Mouse (Mus musculus) embryo, embryonic 10.5 days (tissue): ENCODE measurements around the gene Tmem167b.
A peak's percentile ranks its signal among the peaks of the same experiment; 100 is the strongest.
"Not testable (repeated sequence)": the region's sequence is repeated elsewhere in the genome, so short reads cannot be mapped to it uniquely, and the experiment has no call there.

Source experiments
- DNase-seq: peaks from one replicate; pipeline ENCODE4 v3.0.0-alpha.2; 2015; ENCODE audit warnings: low spot score

The Tmem167b gene

DNA sequence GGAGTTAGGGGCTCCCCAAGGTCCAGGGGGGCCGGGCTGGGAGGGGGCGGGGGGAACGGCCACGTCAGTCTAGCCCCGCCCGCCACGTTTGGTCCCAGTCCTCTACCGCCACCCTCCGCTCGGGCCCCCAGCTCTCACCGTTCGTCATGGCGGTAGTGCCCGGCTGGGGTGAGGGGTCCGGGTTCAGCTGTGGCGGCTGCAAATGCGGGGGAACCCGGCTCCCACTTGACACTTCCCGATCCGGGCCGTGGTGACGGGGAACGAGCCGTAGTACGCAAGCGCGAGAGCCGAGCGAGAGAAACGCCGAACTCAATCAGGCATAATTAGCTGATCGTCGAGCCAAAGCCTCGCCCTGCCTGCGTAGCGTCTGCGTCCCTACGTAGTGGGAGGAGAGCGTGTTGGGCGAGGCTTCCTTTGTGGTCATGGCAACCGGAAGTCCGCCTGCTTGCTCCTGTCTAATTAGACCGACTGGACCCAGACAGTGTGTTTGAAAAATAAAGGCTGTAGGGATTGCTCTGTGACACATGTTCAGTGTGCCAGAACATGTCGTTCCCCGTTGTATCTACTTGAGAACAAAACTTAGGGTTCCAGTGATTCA is at the start of gene Tmem167b:
Tmem167b (minus strand) TSS at position 334 of the 598 bp plus-strand sequence.
- peak; percentile 100 for DNase-seq

GRCm38 (mm10) chr3:108608906-108609305 is 46.6 kb upstream of the Tmem167b start:
- DNase-seq, result no peak

- DNase-seq, result peak; percentile 41
Observed at GRCm38 (mm10) chr3:108591530-108592522, 29.6 kb upstream of the Tmem167b start.

GRCm38 (mm10) chr3:108590786-108591529 is 28.7 kb upstream of the Tmem167b start, which contains the start of gene Wdr47:
Wdr47 (plus strand) TSS chr3:108591279.
- DNase-seq, result peak; percentile 97

DNA sequence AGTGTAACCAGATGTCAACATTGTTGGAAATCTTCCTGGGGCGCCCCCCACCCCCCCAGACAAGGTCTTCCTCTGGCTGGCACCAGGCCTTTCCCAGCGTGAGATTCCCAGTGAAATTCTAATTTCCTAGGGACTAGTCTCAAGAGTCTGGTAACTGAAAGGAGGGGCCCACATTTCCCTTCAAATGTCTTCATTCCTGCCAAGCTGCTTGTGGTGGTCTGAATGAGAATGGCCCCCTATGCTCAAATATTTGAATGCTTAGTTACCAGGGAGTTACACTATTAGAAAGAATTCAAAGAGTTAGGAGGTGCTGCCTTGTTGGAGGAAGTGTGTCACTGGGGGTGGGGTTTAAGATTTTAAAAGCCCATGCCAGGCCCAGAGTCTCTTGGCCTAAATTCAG is 26.2 kb upstream of the Tmem167b start:
- DNase-seq, result no peak

DNA sequence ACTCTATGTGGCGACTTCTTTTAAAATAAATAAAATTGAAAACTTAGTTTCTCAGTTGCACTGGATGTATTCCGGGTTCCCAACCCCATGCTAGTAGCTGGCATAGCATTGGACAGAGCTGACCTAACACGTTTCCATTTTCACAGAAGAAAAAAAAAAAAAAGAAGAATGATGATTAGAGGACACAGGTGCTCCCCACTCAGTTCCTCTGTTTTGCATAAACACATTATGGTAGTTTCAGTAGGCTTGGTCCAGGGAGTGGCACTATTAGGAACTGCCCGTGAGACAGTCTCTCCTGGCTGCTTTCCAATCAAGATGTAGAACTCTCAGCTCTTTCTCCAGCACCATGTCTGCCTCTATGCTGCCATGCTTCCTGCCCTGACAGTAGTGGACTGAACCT is 22.3 kb upstream of the Tmem167b start:
- DNase-seq, result no peak

DNA sequence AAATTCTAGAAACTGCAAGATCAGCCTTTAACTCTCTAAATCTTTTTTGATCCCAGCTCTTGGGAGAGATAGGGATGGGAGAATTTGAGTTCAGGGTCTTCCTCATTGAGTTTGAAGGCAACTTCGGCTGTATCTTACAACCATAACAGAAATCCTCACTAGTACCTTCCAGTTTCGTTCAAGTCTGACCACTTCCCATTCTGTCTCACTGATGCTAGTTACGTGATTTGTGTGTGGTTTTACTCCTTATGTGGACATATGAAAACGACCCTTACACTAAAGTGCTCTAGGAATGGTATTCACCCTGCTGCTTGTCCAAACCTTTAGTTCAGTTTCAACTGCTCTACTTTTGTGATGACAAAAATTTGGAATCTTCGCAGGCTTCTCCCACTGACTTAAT is 11.8 kb upstream of the Tmem167b start:
- no peak for DNase-seq

DNA sequence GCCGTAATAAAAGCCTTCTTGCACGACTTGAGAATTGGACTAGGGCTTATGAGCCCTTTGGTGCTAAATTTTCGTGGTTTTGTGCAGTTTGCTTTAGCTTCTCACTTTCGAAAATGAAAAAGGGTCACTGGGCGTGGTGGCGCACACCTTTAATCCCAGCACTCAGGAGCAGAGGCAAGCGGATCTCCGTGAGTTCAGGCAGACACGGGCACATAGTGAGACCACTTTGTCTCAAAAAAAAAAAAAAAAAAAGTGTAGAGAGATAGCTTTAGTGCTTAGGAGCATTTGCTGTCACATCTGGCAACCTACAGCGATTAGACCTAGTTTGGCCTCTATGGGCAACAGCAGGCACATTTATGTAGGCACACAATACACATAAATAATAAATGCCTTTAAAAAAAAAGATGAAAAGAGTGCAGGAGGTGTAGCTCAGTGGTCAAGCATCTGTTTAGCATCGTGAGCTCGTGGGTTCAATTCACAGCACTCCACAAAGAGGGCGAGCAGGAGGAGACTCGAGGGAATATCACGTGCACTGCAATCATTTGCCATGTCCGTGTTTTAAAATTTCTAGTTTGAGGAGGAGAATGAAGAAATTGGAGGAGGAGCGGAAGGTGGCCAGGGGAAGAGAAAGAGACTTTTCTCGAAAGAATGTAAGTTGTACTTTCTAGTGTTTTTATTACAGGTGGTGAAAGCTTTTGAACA is 10.2 kb upstream of the Tmem167b start:
- peak; percentile 2 for DNase-seq

DNA sequence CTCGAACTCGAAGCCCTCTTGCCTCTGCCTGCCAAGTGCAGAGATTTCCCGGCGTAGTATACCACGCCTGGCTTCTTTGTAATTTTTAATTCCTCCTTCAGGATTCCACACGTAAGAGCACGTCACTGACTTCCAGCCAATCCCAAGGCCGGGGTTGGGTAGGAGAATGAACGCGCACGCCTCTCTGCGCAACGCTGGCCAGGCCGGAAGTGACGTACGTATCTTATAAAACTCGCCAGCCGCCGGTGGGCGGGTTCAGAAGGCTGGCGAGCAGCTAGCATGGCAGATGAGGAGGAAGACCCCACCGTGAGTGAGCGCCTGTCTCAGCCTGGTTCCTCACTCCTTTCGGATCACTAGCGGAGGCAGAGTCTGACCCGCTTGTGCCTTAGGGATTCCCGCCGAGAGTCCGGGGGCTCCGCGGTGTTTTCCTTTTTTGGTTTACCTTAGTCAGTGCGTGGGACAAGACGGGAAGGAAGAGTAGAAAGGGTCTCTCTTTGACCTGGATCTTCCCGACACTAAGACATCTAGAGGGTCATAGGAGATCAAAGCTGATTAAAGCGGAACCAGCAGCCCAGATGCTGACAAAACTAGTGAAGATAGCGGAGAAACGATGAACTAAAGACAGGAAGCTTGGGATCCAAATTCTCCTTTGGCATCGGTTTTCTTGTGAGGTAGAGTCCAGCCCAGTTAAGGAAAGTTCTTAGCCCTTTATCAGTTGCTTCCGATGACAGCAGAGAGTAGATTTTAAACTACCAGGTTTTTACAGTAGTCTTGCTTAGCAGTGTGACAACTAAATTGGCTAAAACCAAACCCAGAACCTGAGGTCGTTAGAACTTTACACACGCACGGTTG is 9.4 kb upstream of the Tmem167b start, which contains the start of gene Taf13:
Taf13 (plus strand) TSS at position 256 of the 852 bp plus-strand sequence.
- DNase-seq, result peak; percentile 98

DNA sequence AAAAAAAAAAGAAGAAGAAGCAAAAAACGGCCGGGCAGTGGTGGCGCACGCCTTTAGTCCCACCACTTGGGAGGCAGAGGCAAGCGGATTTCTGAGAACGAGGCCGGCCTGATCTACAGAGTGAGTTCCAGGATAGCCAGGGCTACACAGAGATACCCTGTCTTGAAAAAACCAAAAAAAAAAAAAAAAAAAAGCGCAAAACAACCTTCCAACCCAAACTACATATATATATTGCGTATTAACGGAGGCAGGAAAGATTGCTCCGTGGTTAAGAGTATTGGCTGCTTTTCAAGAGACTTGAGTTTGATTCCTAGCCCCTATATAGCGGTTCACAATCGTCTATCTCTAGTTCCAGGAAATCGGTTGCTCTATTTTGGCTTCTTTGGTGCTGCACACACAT is 8.5 kb upstream of the Tmem167b start:
- no peak for DNase-seq

DNA sequence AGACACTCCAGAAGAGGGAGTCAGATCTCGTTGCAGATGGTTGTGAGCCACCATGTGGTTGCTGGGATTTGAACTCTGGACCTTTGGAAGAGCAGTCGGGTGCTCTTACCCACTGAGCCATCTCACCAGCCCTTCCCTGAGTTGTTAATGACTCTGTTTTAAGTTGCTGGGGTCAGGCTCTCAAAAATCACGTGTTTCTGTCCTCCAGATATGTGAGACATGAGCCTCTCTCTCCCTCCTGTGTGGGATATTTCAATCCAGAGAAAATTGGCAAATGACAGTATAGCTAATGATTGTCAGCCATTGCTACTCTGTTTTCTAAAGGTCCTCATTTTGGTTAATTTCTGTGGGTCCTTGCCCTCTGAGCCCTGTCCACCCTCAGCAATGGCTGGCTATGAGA is 7.4 kb upstream of the Tmem167b start:
- not testable (repeated sequence) for DNase-seq

GRCm38 (mm10) chr3:108567990-108568877 is 6.0 kb upstream of the Tmem167b start:
- DNase-seq, result peak; percentile 78

DNA sequence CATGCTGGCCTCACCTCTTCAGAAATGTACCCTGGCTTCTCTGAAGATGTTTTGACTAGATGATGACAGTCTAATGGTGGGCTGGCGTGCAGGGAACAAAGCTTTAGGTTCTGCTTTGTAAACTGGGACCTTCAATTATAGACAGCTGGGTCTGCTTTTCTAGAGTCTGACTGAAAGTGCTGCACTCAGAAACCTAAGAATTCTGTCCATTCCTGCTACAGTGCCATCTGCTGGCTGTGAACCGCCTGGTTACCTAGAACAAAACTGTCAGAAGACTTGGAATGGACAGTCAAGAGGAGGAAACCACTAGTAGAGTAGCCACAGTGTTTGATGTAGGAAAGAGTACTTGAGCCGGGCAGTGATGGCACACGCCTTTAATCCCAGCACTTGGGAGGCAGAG is 1.0 kb upstream of the Tmem167b start:
- DNase-seq, result peak; percentile 93

DNA sequence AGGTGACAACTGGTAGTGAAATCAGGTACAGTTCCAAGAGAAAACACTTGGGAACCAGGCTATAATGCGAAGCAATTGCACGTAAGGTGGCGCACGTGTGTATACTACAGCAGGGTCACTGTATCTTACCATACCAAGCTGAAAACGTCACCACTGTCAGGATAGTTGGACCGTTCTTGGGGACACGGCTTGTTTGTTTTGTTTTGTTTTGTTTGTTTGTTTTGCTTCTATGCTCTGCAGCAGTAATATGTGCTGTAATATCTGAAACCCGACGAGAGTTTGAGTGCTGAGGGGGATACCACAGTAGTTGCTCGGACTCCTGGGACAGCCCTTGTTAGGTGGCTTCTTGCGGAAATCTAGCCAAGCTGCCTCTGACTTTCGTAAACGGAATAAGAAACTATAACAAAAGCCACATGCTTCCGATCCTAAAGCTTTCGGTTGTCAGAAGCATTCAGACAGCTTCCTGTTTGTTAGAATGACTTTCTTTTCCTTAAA is 558 bp upstream of the Tmem167b start:
- peak; percentile 65 for DNase-seq

- DNase-seq, result no peak
Observed at GRCm38 (mm10) chr3:108557888-108558287, 4.4 kb downstream of the Tmem167b start.

- peak; percentile 98 for DNase-seq
Observed at GRCm38 (mm10) chr3:108554587-108555312, 7.5 kb downstream of the Tmem167b start.

DNA sequence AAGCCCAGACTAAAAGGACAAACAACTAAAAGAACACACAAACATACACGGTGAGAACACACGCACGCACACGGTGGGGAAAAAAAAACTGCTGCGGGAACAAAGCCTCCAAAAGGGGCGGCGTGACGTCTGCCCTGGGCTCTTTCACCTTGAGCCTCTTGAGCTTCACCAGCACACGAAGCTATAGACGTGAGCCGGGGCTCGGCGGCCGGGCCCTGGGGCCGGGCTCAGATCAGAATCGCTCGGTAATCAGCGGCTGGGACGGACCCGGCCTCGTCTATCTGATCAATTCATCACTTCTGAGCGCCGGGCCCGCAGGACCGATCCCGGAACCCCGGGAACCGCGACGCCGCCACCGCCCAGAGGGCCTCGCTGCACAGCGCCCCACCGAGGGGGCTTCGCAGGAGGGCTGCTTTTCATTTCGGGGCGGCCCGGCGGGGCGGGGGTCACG is 8.1 kb downstream of the Tmem167b start:
- peak; percentile 63 for DNase-seq

DNA sequence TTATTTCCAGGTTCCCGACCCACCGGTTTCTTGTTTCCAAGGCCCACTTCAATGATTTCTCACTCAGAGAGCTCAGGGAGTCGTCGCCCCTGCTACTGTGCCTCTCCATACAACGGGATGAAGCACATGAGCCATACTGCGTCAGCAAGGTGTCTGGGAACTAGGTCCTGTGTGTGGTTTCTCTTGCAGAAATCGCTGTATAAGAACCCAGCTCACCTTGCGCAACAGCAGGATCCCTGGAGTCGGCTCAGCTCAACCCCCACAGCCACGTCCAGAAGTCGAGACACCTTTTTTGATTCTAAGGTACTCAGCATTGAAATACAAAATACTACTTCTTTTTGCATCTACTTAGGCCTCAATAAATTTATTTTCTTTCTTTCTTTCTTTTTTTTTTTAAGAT is 20.0 kb downstream of the Tmem167b start:
- no peak for DNase-seq

DNA sequence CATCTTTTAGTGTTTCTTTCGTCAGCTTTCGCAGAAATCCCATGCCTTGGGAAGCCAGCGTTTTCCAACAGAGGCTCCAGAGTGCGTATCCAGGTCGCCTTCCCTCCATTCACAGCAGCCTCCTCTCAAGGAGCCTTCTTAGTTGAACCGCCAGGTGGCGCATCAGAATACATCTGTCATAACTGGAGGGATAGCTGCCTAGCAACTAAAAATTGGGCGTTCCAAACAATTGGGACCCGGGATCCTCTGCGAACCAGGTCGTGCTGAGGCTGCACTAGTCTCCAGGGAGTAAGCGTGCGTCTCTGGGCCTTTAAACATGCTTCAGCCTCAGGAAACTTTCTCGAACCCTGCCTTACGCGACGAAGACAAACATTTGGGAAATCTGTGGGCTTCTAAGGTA is 25.0 kb downstream of the Tmem167b start:
- peak; percentile 95 for DNase-seq
